Mouse (Mus musculus) stomach, embryonic 15.5 days (tissue): ENCODE measurements around the gene Gsk3b. TPM values are rescaled to one million over a fixed set of nuclear protein-coding genes. Genes with fewer than 3 reads are reported as not detected.

Experiments
- ATAC-seq: fragments of 200-750 bp; cut with Nextera tagmentation; 2 replicates; pipeline ENCODE4 v1.8.0; 2017; ENCODE audit warnings: low read depth, moderate number of reproducible peaks, moderate TSS enrichment; ENCODE audit not compliant: insufficient read depth, low FRiP score
- H3K27ac ChIP-seq: fragments of 300-500 bp; sonication (generic); 2 replicates; pipeline ENCODE4 v1.5.1; 2015; ENCODE audit warnings: mild to moderate bottlenecking, inconsistent platforms
- H3K27me3 ChIP-seq: fragments of 300-500 bp; sonication (generic); replicated peaks from 2 replicates; pipeline ENCODE4 v1.6.1; 2015; ENCODE audit warnings: inconsistent platforms
- H3K36me3 ChIP-seq: fragments of 300-500 bp; sonication (generic); 2 replicates; pipeline ENCODE4 v1.6.1; 2015; ENCODE audit warnings: inconsistent platforms
- H3K4me1 ChIP-seq: fragments of 300-500 bp; sonication (generic); 2 replicates; pipeline ENCODE4 v1.6.1; 2015; ENCODE audit warnings: inconsistent platforms
- H3K4me2 ChIP-seq: fragments of 300-500 bp; sonication (generic); 2 replicates; pipeline ENCODE4 v1.6.1; 2015; ENCODE audit warnings: mild to moderate bottlenecking, inconsistent platforms
- H3K4me3 ChIP-seq: fragments of 300-500 bp; sonication (generic); replicated peaks from 2 replicates; pipeline ENCODE4 v1.5.1; 2015; ENCODE audit warnings: inconsistent platforms
- H3K9ac ChIP-seq: fragments of 300-500 bp; sonication (generic); 2 replicates; pipeline ENCODE4 v1.6.1; 2015; ENCODE audit warnings: inconsistent platforms
- H3K9me3 ChIP-seq: fragments of 300-500 bp; sonication (generic); 2 replicates; pipeline ENCODE4 v1.6.1; 2016; ENCODE audit warnings: inconsistent platforms
- WGBS: fragments of 180-500 bp; shearing (Covaris S2); methylation state at CpG from one replicate; pipeline ENCODE4 v1.1.7; 2015; 5-methylcytosine and 5-hydroxymethylcytosine counted together
- polyA plus RNA-seq: library from polyadenylated mRNA; unstranded; fragments of >200 nt; fragmentation: Nextera tagmentation; extraction: Ambion mirVana; gene quantifications from 2 replicates; pipeline ENCODE4 v1.2.1, GENCODE M21; 2015

Gene Gsk3b
- polyA plus RNA-seq, 1 experiment from 2014 or later: 54.2 TPM

DNA sequence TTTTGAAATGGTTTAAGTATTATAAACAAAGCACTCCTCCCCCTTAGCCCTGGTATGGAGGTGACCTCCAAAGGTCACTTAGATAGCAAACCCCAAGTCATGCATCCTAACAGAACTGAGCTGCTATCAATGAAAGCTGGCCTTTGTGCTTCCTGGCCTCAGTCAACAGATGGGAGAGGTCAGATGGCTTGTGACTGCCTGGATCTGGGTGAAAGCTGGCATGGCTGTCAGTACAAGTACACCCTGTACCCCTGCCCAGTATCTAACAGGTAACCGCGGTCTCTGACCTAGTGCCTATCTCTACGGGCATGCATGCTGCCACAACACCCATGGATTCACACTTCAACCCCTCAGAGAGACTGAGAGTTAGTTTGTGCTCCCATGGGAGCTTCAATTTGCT is 199.0 kb downstream of the Gsk3b start:
- Histone ChIP-seq H3K27ac (no peak overlapping the region; the same call in 1 of the 2 replicates), H3K4me2 (no peak overlapping the region), H3K9me3 (no peaks in the 10 kb centered on the region), H3K9ac (no peak overlapping the region), H3K27me3 (no peaks in the 10 kb centered on the region), H3K36me3 (no peaks in the 10 kb centered on the region), H3K4me3 (no peak overlapping the region), H3K4me1 (0 out of 2 replicates have a peak, but pooled peaks cover 12% of the 10 kb centered on the region)
- ATAC-seq: 0 out of 2 replicates have a peak, but pooled peaks have one; percentile 29
- WGBS: 73% methylated on average over 3 of the region's 3 CpGs

GRCm38 (mm10) chr16:38288851-38289250 is 200.1 kb downstream of the Gsk3b start:
- H3K27me3 ChIP-seq: no peaks in the 10 kb centered on the region
- H3K4me2 ChIP-seq: no peak overlapping the region
- 26% methylated on average over 6 of the region's 6 CpGs for WGBS
- H3K4me1 ChIP-seq: 0 out of 2 replicates have a peak, but pooled peaks cover 12% of the 10 kb centered on the region
- no peak overlapping the region for H3K27ac ChIP-seq
- no peak for ATAC-seq
- H3K4me3 ChIP-seq: no peak overlapping the region
- no peak overlapping the region for H3K9ac ChIP-seq
- H3K36me3 ChIP-seq: no peaks in the 10 kb centered on the region
- no peaks in the 10 kb centered on the region for H3K9me3 ChIP-seq

DNA sequence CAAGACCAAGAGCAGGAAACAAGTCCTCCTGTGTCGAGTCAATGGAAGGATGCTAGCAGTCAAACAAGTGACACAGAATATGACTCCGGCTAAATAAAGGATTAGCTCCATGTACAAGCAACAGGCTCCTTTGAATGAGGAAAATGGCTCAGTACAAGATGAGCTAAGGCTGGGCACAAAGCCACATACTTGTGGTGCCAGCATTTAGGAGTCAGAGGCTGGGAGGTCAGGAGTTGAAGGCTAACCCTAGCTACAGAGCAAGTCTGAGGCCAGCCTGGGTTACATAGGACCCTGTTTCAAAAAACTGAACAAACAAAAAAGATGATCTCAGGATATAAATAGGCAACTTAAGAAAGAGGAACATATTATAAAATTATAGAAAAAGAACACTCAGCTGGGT is 201.3 kb downstream of the Gsk3b start:
- Histone ChIP-seq H3K27me3 (no peaks in the 10 kb centered on the region), H3K4me2 (no peak overlapping the region), H3K36me3 (no peaks in the 10 kb centered on the region), H3K27ac (no peak overlapping the region), H3K9ac (no peak overlapping the region), H3K9me3 (no peaks in the 10 kb centered on the region), H3K4me3 (no peak overlapping the region), H3K4me1 (0 out of 2 replicates have a peak, but pooled peaks cover 14% of the 10 kb centered on the region)
- 59% methylated on average over 2 of the region's 2 CpGs for WGBS
- no peak for ATAC-seq

DNA sequence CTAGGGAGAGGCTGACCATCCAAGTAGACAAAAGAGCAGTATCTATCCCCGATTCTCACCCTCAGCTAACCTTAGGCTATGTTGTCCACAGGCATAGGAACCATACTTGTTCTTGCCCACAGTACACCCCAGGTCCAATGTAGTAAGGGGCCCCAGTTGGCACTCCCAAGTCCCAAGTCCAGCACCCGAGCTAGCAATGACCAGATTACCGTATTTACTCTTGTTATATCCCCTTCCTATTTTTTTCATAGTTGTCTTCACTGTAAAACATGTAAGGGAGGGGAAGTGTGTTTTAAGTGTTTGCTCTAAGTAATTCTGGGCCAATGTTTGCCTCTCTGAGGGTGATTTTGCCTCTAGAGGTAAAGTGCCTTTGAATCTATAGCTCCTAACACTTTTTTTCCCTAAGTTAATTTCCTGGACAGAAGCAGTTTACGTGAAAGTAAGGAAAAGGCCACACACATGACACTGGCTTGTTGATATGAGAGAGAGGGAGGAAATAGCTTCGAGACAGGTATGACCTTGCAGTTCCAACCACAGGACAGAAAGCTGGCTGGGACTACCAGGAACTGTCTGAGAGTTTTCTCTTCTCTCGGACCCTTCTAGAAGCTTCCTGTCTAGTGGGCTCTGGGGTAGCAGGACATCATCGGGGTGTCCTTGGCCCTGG is 206.0 kb downstream of the Gsk3b start, which contains the start of gene Nr1i2:
Gene Nr1i2 (minus strand): TSS at position 140 of the 664 bp plus-strand sequence.
- no peak within 1 kb of the TSS for H3K9ac ChIP-seq
- H3K4me1 ChIP-seq: 0 out of 2 replicates have a peak, but pooled peaks cover 3% of the 10 kb centered on the region
- no peaks in the 10 kb centered on the region for H3K27me3 ChIP-seq
- peak within 1 kb of the TSS; percentile 21 for H3K4me3 ChIP-seq
- no peaks in the 10 kb centered on the region for H3K9me3 ChIP-seq
- peak; percentile 89 for ATAC-seq
- H3K27ac ChIP-seq: peak within 1 kb of the TSS; percentile 75
- WGBS: 47% methylated on average over 7 of the region's 7 CpGs
- H3K36me3 ChIP-seq: no peaks in the 10 kb centered on the region
- peak within 1 kb of the TSS; percentile 29; the same call in 1 of the 2 replicates for H3K4me2 ChIP-seq

GRCm38 (mm10) chr16:38295349-38295930 is 206.6 kb downstream of the Gsk3b start:
- 0 out of 2 replicates have a peak, but pooled peaks have one; percentile 41 for ATAC-seq
- no peak overlapping the region for H3K4me3 ChIP-seq

More at GRCm38 (mm10) chr16:38295349-38295930, 206.6 kb downstream of the Gsk3b start:
- H3K4me2 ChIP-seq: 0 out of 2 replicates have a peak overlapping the region, but pooled peaks have one; percentile 19
- H3K9ac ChIP-seq: no peak overlapping the region
- H3K36me3 ChIP-seq: no peaks in the 10 kb centered on the region
- no peaks in the 10 kb centered on the region for H3K9me3 ChIP-seq
- H3K4me1 ChIP-seq: 0 out of 2 replicates have a peak, but pooled peaks cover 3% of the 10 kb centered on the region
- H3K27me3 ChIP-seq: no peaks in the 10 kb centered on the region
- 35% methylated on average over 5 of the region's 5 CpGs for WGBS
- H3K27ac ChIP-seq: peak overlapping the region; percentile 75

Other genes starting within 250 kb of the Gsk3b start
- 0.93 and 1.1 TPM in 2 replicates for gene Gm36028, start 227.9 kb upstream of the Gsk3b start, polyA plus RNA-seq
- gene Lrrc58, start 220.6 kb upstream of the Gsk3b start, polyA plus RNA-seq: 50.1 and 54.3 TPM in 2 replicates
- 0.18 and 0.22 TPM in 2 replicates for gene Gpr156, start 172.5 kb upstream of the Gsk3b start, polyA plus RNA-seq
- 6.2 and 7.4 TPM in 2 replicates for gene Nr1i2, start 205.8 kb downstream of the Gsk3b start, polyA plus RNA-seq